Mouse (Mus musculus) brown adipose tissue, adult 24 weeks (tissue): Measurements from ENCODE around the gene Gpt2. TPM values are rescaled to one million over a fixed set of nuclear protein-coding genes. Genes with fewer than 3 reads are reported as not detected.

Source experiments
- H3K27ac ChIP-seq: fragments of 200-500 bp; replicated peaks from 2 replicates; pipeline ENCODE4 v1.5.1; 2012; ENCODE audit warnings: low read depth, mild to moderate bottlenecking, low read length
- H3K4me1 ChIP-seq: fragments of 200-500 bp; 2 replicates; pipeline ENCODE4 v1.6.1; 2012; ENCODE audit warnings: low read length, mixed read lengths; ENCODE audit not compliant: control insufficient read depth, insufficient read depth, insufficient read length
- H3K4me3 ChIP-seq: fragments of 200-500 bp; 2 replicates; pipeline ENCODE4 v1.5.1; 2012; ENCODE audit warnings: low read depth, mild to moderate bottlenecking, low read length, moderate library complexity; ENCODE audit not compliant: insufficient read depth
- polyA plus RNA-seq: library from polyadenylated mRNA; stranded (reverse); fragments of >200 nt; gene quantifications from 2 replicates; pipeline ENCODE4 v1.2.4, GENCODE M21; 2012; ENCODE audit not compliant: missing spikeins, insufficient read depth, insufficient read length

Gene Gpt2
- polyA plus RNA-seq, 1 experiment = 11.1 TPM

DNA sequence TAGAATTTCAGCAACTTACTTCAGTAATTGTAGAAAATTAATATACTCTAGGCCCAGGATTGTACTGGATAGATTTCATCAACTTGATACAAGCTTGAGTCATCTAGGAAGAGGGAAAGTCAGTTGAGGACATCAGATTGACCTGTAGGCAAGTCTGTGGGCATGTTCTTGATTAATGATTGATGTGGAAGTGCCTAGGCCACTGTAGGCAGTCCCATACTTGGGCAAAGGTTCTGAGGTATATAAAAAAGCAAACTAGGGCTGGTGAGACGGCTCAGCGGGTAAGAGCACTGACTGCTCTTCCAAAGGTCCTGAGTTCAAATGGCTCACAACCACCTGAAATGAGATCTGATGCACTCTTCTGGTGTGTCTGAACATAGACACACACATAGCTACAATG, 75.4 kb downstream of the Gpt2 start:
- Histone ChIP-seq H3K4me1 (peaks cover 3% of the 10 kb centered on the region), H3K27ac (no peak overlapping the region), H3K4me3 (no peak overlapping the region)

DNA sequence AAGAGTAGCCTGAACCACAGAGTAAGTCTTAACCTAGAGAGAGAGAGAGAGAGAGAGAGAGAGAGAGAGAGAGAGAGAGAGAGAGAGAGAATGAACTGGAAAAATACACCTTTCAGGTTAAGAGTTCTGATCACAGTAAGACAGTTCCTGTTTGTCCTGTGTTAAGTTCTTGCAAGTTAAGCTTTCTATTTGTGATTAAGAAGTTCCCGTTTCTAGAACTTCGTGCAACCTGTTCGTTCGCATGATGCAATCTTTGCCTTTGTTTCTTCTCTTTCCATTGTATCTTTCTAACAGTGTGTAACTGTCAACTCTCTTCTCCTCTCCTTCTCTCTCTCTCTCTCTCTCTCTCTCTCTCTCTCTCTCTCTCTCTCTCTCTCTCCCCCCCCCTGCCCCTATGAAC, 78.1 kb downstream of the Gpt2 start:
- Histone ChIP-seq H3K4me1 (peaks cover 3% of the 10 kb centered on the region), H3K4me3 (no peak overlapping the region), H3K27ac (no peak overlapping the region)

DNA sequence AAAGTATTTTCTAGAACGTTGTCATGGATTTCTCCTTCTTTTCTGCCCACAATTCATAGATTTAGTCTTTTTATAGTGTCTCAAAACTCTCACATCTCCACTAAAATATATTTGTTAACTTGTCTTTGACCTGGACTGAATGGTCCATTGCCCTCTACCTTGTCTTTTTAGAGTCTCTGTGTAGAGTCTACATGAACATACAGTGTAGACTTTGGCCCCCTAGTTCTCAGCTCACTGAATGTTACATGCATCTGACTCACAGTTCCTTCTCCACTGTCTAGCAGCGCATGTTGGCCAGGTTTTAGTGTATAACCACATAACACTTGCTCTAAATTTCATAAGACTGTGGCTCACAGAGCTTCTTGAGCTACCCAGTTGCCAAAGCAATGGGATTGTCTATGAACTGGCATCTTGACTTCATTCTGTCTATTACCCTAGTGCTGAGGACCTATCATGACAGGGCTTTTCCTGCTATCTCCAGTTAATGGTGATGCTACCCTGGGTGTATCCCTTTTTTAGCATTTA, 81.7 kb downstream of the Gpt2 start:
- Histone ChIP-seq H3K27ac (no peak overlapping the region), H3K4me3 (no peak overlapping the region), H3K4me1 (peaks cover under 1% of the 10 kb centered on the region)

Other genes starting within 250 kb of the Gpt2 start
- gene Orc6, start 192.9 kb upstream of the Gpt2 start, polyA plus RNA-seq = 20.9 and 21.2 TPM in 2 replicates
- gene Vps35, start 192.8 kb upstream of the Gpt2 start, polyA plus RNA-seq = 76.0 and 79.0 TPM in 2 replicates
- not detected in 2 replicates for gene Mylk3, start 106.2 kb upstream of the Gpt2 start, polyA plus RNA-seq
- 14.6 and 15.3 TPM in 2 replicates for gene 4921524J17Rik, start 59.7 kb upstream of the Gpt2 start, polyA plus RNA-seq
- 80.9 and 101 TPM in 2 replicates for gene Dnaja2, start 62.8 kb downstream of the Gpt2 start, polyA plus RNA-seq
- 0.44 TPM in 1 of 2 replicates, not detected in the other for gene Neto2, start 208.3 kb downstream of the Gpt2 start, polyA plus RNA-seq